Mouse (Mus musculus) lung, postnatal 0 days (tissue): ENCODE data around the gene Micu1.

Source experiments
- CTCF ChIP-seq: IDR thresholded peaks from 2 replicates; pipeline ENCODE4 v1.5.1; 2016; ENCODE audit warnings: antibody characterized with exemption, mild to moderate bottlenecking
- EP300 ChIP-seq: IDR thresholded peaks from 2 replicates; pipeline ENCODE4 v1.6.1; 2016; ENCODE audit warnings: antibody characterized with exemption, mild to moderate bottlenecking, control low read depth

DNA sequence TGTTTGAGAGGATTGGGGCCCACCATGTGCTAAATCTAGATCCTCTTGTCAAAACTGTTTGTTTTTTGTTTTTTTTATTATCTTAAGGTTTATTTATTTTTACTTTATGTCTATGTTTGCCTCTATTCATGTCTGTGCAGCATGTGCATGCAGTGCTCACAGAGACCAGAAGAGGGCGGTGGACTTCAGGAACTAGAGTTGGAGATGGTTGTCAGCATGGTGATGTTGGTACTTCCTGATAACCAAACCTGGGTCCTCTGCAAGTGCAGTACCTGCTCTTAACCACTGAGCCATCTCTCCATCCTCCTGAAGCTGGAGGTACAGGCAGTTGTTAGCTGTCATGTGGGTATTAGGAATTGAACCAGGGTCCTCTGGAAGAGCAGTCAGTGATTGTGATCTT, 8.0 kb downstream of the Micu1 start:
- TF ChIP-seq CTCF (peak; percentile 57), EP300 (no peak)
